Mouse (Mus musculus) bone marrow, adult 2 months (tissue): ENCODE measurements around the gene Gm5108. TPM values are rescaled to one million over a fixed set of nuclear protein-coding genes. Genes with fewer than 3 reads are reported as not detected.

Source experiments
- H3K27ac ChIP-seq: fragments of 200-500 bp; 2 replicates; pipeline ENCODE4 v1.5.1; 2012; ENCODE audit warnings: low read depth, mild to moderate bottlenecking, control low read depth, inconsistent platforms, low read length; ENCODE audit not compliant: control insufficient read depth, poor library complexity, insufficient read depth
- H3K4me1 ChIP-seq: fragments of 200-500 bp; 2 replicates; pipeline ENCODE4 v1.6.1; 2011; ENCODE audit warnings: low read length; ENCODE audit not compliant: control insufficient read depth, insufficient read depth
- H3K4me3 ChIP-seq: fragments of 200-500 bp; replicated peaks from 2 replicates; pipeline ENCODE3; 2011; ENCODE audit warnings: mild to moderate bottlenecking, low read depth, low read length, control low read depth; ENCODE audit not compliant: control insufficient read depth
- CTCF ChIP-seq: fragments of 200-500 bp; IDR thresholded peaks from 2 replicates; pipeline ENCODE4 v1.5.1; 2011; ENCODE audit warnings: low read length, control low read depth; ENCODE audit not compliant: control insufficient read depth, insufficient read depth
- POLR2A ChIP-seq: fragments of 200-500 bp; IDR thresholded peaks from 2 replicates; pipeline ENCODE4 v1.6.1; 2011; ENCODE audit warnings: low read depth, mild to moderate bottlenecking, control low read depth, low read length, borderline replicate concordance; ENCODE audit not compliant: control insufficient read depth
- WGBS: fragments of 180-500 bp; shearing (Covaris S2); methylation state at CpG from one replicate; pipeline ENCODE4 v1.1.7; 2018; 5-methylcytosine and 5-hydroxymethylcytosine counted together
- polyA plus RNA-seq: library from polyadenylated mRNA; stranded (reverse); fragments of >200 nt; gene quantifications from 2 replicates; pipeline ENCODE4 v1.2.4, GENCODE M21; 2011; ENCODE audit warnings: low replicate concordance; ENCODE audit not compliant: missing spikeins, insufficient read depth, insufficient read length

Gm5108 gene
- not detected in 2 replicates for polyA plus RNA-seq

- H3K27ac ChIP-seq = no peak within 1 kb of the TSS
- no peak within 1 kb of the TSS for H3K4me3 ChIP-seq
- no peaks in the 10 kb centered on the region for H3K4me1 ChIP-seq
- 90% methylated on average over 2 of the region's 2 CpGs for WGBS
- TF ChIP-seq POLR2A (no peak), CTCF (no peak)
Observed at GRCm38 (mm10) chr5:67941369-67941768, at the start of gene Gm5108. Gm5108 (plus strand) TSS chr5:67941669.

- Histone ChIP-seq H3K4me1 (no peaks in the 10 kb centered on the region), H3K27ac (no peak overlapping the region), H3K4me3 (no peak overlapping the region)
- WGBS = 70% methylated on average over 1 of the region's 1 CpGs
- TF ChIP-seq CTCF (no peak), POLR2A (no peak)
Observed at GRCm38 (mm10) chr5:67898921-67899320, 42.5 kb upstream of the Gm5108 start.

GRCm38 (mm10) chr5:67904555-67904954 is 36.9 kb upstream of the Gm5108 start:
- Histone ChIP-seq H3K4me3 (no peak overlapping the region), H3K27ac (no peak overlapping the region), H3K4me1 (no peaks in the 10 kb centered on the region)
- TF ChIP-seq POLR2A (no peak), CTCF (no peak)
- 55% methylated on average over 2 of the region's 2 CpGs for WGBS

- Histone ChIP-seq H3K4me3 (no peak overlapping the region), H3K4me1 (no peaks in the 10 kb centered on the region)
- TF ChIP-seq CTCF = no peak
- no peak for TF ChIP-seq POLR2A
Observed at GRCm38 (mm10) chr5:67930584-67930983, 10.9 kb upstream of the Gm5108 start.

GRCm38 (mm10) chr5:67931623-67932022 is 9.8 kb upstream of the Gm5108 start:
- Histone ChIP-seq H3K4me3 (no peak overlapping the region), H3K27ac (no peak overlapping the region), H3K4me1 (no peaks in the 10 kb centered on the region)
- WGBS = 2% methylated on average over 2 of the region's 2 CpGs
- no peak for TF ChIP-seq POLR2A
- TF ChIP-seq CTCF = no peak

More at GRCm38 (mm10) chr5:67930584-67930983, 10.9 kb upstream of the Gm5108 start:
- under 1% methylated on average over 4 of the region's 4 CpGs for whole genome bisulfite sequencing
- H3K27ac ChIP-seq = no peak overlapping the region

GRCm38 (mm10) chr5:67943199-67943598 is 1.7 kb downstream of the Gm5108 start:
- H3K4me3 ChIP-seq = no peak overlapping the region
- no peak overlapping the region for H3K27ac ChIP-seq
- TF ChIP-seq CTCF (no peak), POLR2A (no peak)
- 1% methylated on average over 2 of the region's 2 CpGs for WGBS
- no peaks in the 10 kb centered on the region for H3K4me1 ChIP-seq

GRCm38 (mm10) chr5:67944074-67944785 is 2.8 kb downstream of the Gm5108 start:
- 76% methylated on average over 1 of the region's 1 CpGs for WGBS
- Histone ChIP-seq H3K4me1 (no peaks in the 10 kb centered on the region), H3K4me3 (no peak overlapping the region)

GRCm38 (mm10) chr5:67946321-67946720 is 4.9 kb downstream of the Gm5108 start, which contains the start of gene Gm21905:
Gm21905 (minus strand) TSS chr5:67946421.
- WGBS = 76% methylated on average over 5 of the region's 5 CpGs
- no peak within 1 kb of the TSS for H3K4me3 ChIP-seq
- no peak for TF ChIP-seq CTCF
- no peak for TF ChIP-seq POLR2A
- H3K4me1 ChIP-seq = no peaks in the 10 kb centered on the region
- no peak within 1 kb of the TSS for H3K27ac ChIP-seq

More at GRCm38 (mm10) chr5:67944074-67944785, 2.8 kb downstream of the Gm5108 start:
- no peak overlapping the region for H3K27ac ChIP-seq
- TF ChIP-seq CTCF (no peak), POLR2A (no peak)
